In the genomic region with DNA sequence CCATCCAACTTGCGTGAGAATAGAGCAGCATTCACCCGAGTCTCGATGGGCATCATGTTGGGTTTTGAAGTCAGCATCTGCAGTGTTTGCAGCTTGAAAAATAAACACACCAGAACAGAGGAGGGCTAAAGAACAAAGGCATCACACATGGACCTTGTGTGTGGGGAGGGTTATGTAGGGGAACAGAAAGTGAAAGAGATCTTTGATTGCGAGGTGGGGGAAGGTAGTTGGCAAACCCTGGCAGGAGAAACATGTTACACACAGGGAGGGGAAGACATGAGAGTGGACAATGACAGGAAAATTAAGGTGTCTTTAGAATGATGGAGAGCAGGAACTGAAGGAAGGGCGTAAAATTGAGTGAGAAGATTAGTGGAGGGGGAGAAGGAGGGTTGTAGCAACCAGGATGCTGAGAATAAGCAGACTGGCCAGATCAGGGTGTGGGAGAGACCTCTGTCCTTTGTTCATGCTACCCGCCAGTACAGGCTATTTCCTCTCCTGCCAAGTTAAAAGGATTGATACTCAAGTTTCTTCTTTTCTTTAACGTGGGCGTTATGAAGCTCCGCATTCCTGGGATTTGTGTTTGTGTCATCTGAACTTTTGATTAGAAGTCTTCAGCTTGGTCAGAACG, we compare ENCODE assay signal across 24 mouse cellular contexts.
A peak's percentile ranks its signal among the peaks of the same experiment; 100 is the strongest.
DNase-seq lines count a peak whose midpoint lies in the region; ATAC-seq and TF ChIP-seq lines count a peak whose summit lies in the region.
"Had no signal": no experiment of that assay in that cellular context is flagged by ENCODE, and none has a peak within 500 bp of the region (broad histone marks: within the 10 kb centered on the region; RNA-seq: fewer than 3 reads in every experiment).

No protein-coding gene starts in this region.

- no peak for DNase-seq in lung, adult 18-20 months
- DNase-seq in T-cell, adult 2 months (ENCODE audit: low spot score), result peak; percentile 1
- peak; percentile 12 for DNase-seq in lung, postnatal 25 days (ENCODE audit: low spot score)
- no peak for DNase-seq in c-Kit-positive CD71-positive TER-119-positive erythroid progenitor cells, embryonic 14.5 days (ENCODE audit: low spot score)
- DNase-seq in heart, adult 9 months (ENCODE audit: low spot score in 2 of 2), result no peak
- DNase-seq: adrenal gland, postnatal 36 days; cerebellum, adult 9-10 months; heart, adult 18-20 months; kidney, adult 8-10 months; kidney, postnatal 25 days; midbrain, embryonic 14.5 days; retina, postnatal 1 day; thymus, postnatal 4 days had no signal

- no peaks in the 10 kb centered on the region for H3K9me3 ChIP-seq in lung, embryonic 16.5 days (ENCODE audit: control insufficient read depth, low read length)
- H3K9me3 ChIP-seq in hindbrain, embryonic 16.5 days (ENCODE audit: control insufficient read depth, low read length), result no peaks in the 10 kb centered on the region
- H3K9me3 ChIP-seq: forebrain, embryonic 12.5 days; hindbrain, embryonic 10.5 days had no signal

- ATAC-seq in lung, embryonic 16.5 days (ENCODE audit: low read depth), result peak; percentile 51; the same call in 1 of the 2 replicates
- ATAC-seq in hindbrain, embryonic 16.5 days, result no peak
- ATAC-seq: inflammation-experienced regulatory T-cells, adult 6 months had no signal

- no peaks in the 10 kb centered on the region for H3K36me3 ChIP-seq in lung, embryonic 16.5 days (ENCODE audit: control insufficient read depth, insufficient read depth, low read length)
- no peaks in the 10 kb centered on the region for H3K36me3 ChIP-seq in small intestine, adult 2 months (ENCODE audit: control insufficient read depth, insufficient read depth, low read length)
- H3K36me3 ChIP-seq in hindbrain, embryonic 16.5 days (ENCODE audit: control insufficient read depth, insufficient read depth, low read length), result no peaks in the 10 kb centered on the region
- H3K36me3 ChIP-seq: forebrain, embryonic 12.5 days; G1E; hindbrain, embryonic 10.5 days had no signal

- 0 out of 2 replicates have a peak, but pooled peaks cover 2% of the 10 kb centered on the region for H3K4me1 ChIP-seq in lung, embryonic 16.5 days (replicated peaks; ENCODE audit: control insufficient read depth, insufficient read depth, low read length)
- peaks cover 13% of the 10 kb centered on the region; the same call in 1 of the 2 replicates for H3K4me1 ChIP-seq in small intestine, adult 2 months (ENCODE audit: control insufficient read depth, insufficient read depth, insufficient read length, low read length)
- H3K4me1 ChIP-seq in hindbrain, embryonic 16.5 days (ENCODE audit: control insufficient read depth, insufficient read depth, low read depth, low read length), result no peaks in the 10 kb centered on the region
- H3K4me1 ChIP-seq: forebrain, embryonic 12.5 days had no signal

- H3K27me3 ChIP-seq in lung, embryonic 16.5 days (ENCODE audit: control insufficient read depth, insufficient read depth, low read depth, low read length), result no peaks in the 10 kb centered on the region
- no peaks in the 10 kb centered on the region for H3K27me3 ChIP-seq in small intestine, adult 2 months (ENCODE audit: control insufficient read depth, insufficient read depth, low read length)
- no peaks in the 10 kb centered on the region for H3K27me3 ChIP-seq in hindbrain, embryonic 16.5 days (replicated peaks; ENCODE audit: control insufficient read depth, insufficient read depth, low read length)
- H3K27me3 ChIP-seq: forebrain, embryonic 12.5 days had no signal

- H3K27ac ChIP-seq in lung, embryonic 16.5 days (ENCODE audit: low read length), result 0 out of 2 replicates have a peak overlapping the region, but pooled peaks have one; percentile 7
- peak overlapping the region; percentile 15; the same call in 1 of the 2 replicates for H3K27ac ChIP-seq in small intestine, adult 2 months (ENCODE audit: insufficient read depth, low read depth, low read length)
- H3K27ac ChIP-seq in hindbrain, embryonic 16.5 days (ENCODE audit: low read depth, low read length), result no peak overlapping the region
- H3K27ac ChIP-seq: forebrain, embryonic 12.5 days; hindbrain, embryonic 10.5 days; left cerebral cortex, adult 2 months; macrophage had no signal

- no peak for TF ChIP-seq CTCF in small intestine, adult 2 months (IDR thresholded peaks at IDR 0.05; ENCODE audit: extremely low read depth, insufficient read length, insufficient replicate concordance, low read depth, low read length)

- H3K9ac ChIP-seq in lung, embryonic 16.5 days (ENCODE audit: low read length), result no peak overlapping the region
- no peak overlapping the region for H3K9ac ChIP-seq in hindbrain, embryonic 16.5 days (ENCODE audit: low read depth, low read length)
- H3K9ac ChIP-seq: forebrain, embryonic 12.5 days had no signal

- WGBS in lung, embryonic 16.5 days, result 48% methylated on average over 10 of the region's 10 CpGs
- WGBS in small intestine, adult 2 months, result 29% methylated on average over 10 of the region's 10 CpGs
- 81% methylated on average over 10 of the region's 10 CpGs for WGBS in hindbrain, embryonic 16.5 days

- no peak overlapping the region for H3K4me3 ChIP-seq in lung, embryonic 16.5 days (ENCODE audit: low read length)
- H3K4me3 ChIP-seq in small intestine, adult 2 months (ENCODE audit: low read depth, low read length), result no peak overlapping the region
- no peak overlapping the region for H3K4me3 ChIP-seq in hindbrain, embryonic 16.5 days (ENCODE audit: low read length)
- H3K4me3 ChIP-seq: forebrain, embryonic 12.5 days; hindbrain, embryonic 10.5 days; left cerebral cortex, adult 2 months; myocyte had no signal

- H3K4me2 ChIP-seq in lung, embryonic 16.5 days (ENCODE audit: low read depth, low read length), result 0 out of 2 replicates have a peak overlapping the region, but pooled peaks have one; percentile 10
- H3K4me2 ChIP-seq in hindbrain, embryonic 16.5 days (ENCODE audit: low read length), result no peak overlapping the region
- H3K4me2 ChIP-seq: forebrain, embryonic 12.5 days; liver, embryonic 11.5 days had no signal

- no peak for TF ChIP-seq POLR2A in small intestine, adult 2 months (IDR thresholded peaks at IDR 0.05; ENCODE audit: low read depth, low read length)

Comparison
In these comparisons a context has a peak if more than half of its experiments do, and no peak if none do; other contexts are left out.
1. DNase-seq: peak in T-cell, adult 2 months (single experiment) and lung, postnatal 25 days (single experiment); none in lung, adult 18-20 months (0 of 2), c-Kit-positive CD71-positive TER-119-positive erythroid progenitor cells, embryonic 14.5 days (single experiment) and heart, adult 9 months (0 of 2).